Mouse (Mus musculus): ENCODE data around the gene Cubn. TPM values are rescaled to one million over a fixed set of nuclear protein-coding genes. Genes with fewer than 3 reads are reported as not detected.
A peak's percentile ranks its signal among the peaks of the same experiment; 100 is the strongest.

Gene Cubn
- polyA plus RNA-seq, 1 experiment from 2014 or later: 1.5 TPM

DNA sequence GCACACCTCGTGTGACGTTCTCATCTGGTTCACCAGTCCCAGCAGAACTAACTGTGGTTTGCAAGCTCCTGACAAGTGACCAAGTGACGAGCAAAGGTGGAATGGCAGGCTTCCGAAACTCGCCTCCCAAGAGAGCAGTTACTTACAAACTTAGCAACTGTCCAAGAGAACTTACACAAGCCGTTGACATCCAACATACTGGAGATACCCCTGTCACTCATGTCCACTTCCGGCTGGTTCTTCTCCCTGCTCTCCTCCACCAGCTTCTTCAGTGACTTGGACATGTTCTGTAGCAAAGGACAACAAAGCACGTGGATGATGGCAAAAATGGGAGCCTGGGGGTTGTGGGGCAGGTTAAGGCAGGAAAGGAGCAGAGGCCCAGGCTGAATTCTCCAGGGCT is 220.9 kb downstream of the Cubn start:
- 0 out of 2 replicates have a peak, but pooled peaks cover 3% of the 10 kb centered on the region for H3K4me1 ChIP-seq (ENCODE audit: insufficient read depth)
- peak overlapping the region; percentile 60 for H3K9ac ChIP-seq
- H3K4me3 ChIP-seq (ENCODE audit: low read depth, low read length): peak overlapping the region; percentile 51
- DNase-seq: peak; percentile 49
- no peaks in the 10 kb centered on the region for H3K27me3 ChIP-seq (ENCODE audit: insufficient read depth, low read length)
- no peak for TF ChIP-seq CTCF (IDR thresholded peaks at IDR 0.05; ENCODE audit: low read depth)
- peaks cover 3% of the 10 kb centered on the region; the same call in 1 of the 2 replicates for H3K36me3 ChIP-seq (ENCODE audit: insufficient read depth)
- WGBS: 19% methylated on average over 8 of the region's 8 CpGs
- H3K27ac ChIP-seq (ENCODE audit: low read depth): peak overlapping the region; percentile 63; the same call in 1 of the 2 replicates
- peak overlapping the region; percentile 82 for H3K4me2 ChIP-seq
- no peaks in the 10 kb centered on the region for H3K9me3 ChIP-seq (ENCODE audit: low read depth, low read length)
- peak; percentile 3; the same call in 1 of the 2 replicates for ATAC-seq (ENCODE audit: insufficient read depth)

- no peak overlapping the region for H3K27ac ChIP-seq (ENCODE audit: low read depth)
- H3K27me3 ChIP-seq (ENCODE audit: insufficient read depth, low read length): no peaks in the 10 kb centered on the region
- DNase-seq (no peak), ATAC-seq (ENCODE audit: insufficient read depth) (no peak)
- H3K4me1 ChIP-seq (ENCODE audit: insufficient read depth): 0 out of 2 replicates have a peak, but pooled peaks cover 3% of the 10 kb centered on the region
- no peak overlapping the region for H3K4me3 ChIP-seq (ENCODE audit: low read depth, low read length)
- TF ChIP-seq CTCF (IDR thresholded peaks at IDR 0.05; ENCODE audit: low read depth): no peak
- H3K36me3 ChIP-seq (ENCODE audit: insufficient read depth): peaks cover 8% of the 10 kb centered on the region; the same call in 1 of the 2 replicates
- no peak overlapping the region for H3K9ac ChIP-seq
- WGBS: 92% methylated on average over 4 of the region's 4 CpGs
- no peaks in the 10 kb centered on the region for H3K9me3 ChIP-seq (ENCODE audit: low read depth, low read length)
- no peak overlapping the region for H3K4me2 ChIP-seq
These were observed 222.8 kb downstream of the Cubn start for GRCm38 (mm10) chr2:13268681-13269293.

DNA sequence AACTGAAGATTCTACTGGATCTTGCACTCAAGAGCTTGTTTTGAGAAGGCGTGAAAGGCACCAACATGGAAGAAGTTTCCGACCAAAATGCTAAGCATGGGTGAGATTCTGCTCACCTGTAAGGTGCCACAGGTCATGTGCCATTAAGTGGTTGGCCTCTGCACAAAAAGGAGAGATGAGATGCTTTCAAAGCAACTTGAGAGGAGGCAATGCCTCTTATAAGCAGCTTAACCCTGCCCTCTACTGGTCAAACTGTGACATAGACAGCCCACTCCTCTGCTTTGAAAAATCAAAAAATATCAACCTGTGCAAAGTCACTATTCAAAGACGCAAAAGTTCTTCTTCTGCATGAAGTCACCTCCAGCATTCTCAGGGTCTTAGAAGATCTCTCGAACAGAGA is 226.7 kb downstream of the Cubn start:
- peak; percentile 82 for TF ChIP-seq CTCF (IDR thresholded peaks at IDR 0.05; ENCODE audit: low read depth)
- DNase-seq (peak; percentile 79), ATAC-seq (ENCODE audit: insufficient read depth) (peak; percentile 42; the same call in 1 of the 2 replicates)
- Histone ChIP-seq H3K36me3 (ENCODE audit: insufficient read depth) (peaks cover 9% of the 10 kb centered on the region; the same call in 1 of the 2 replicates), H3K4me1 (ENCODE audit: insufficient read depth) (no peaks in the 10 kb centered on the region), H3K4me2 (no peak overlapping the region), H3K9me3 (ENCODE audit: low read depth, low read length) (no peaks in the 10 kb centered on the region), H3K27ac (ENCODE audit: low read depth) (no peak overlapping the region), H3K9ac (no peak overlapping the region), H3K27me3 (ENCODE audit: insufficient read depth, low read length) (no peaks in the 10 kb centered on the region), H3K4me3 (ENCODE audit: low read depth, low read length) (no peak overlapping the region)
- WGBS: 45% methylated on average over 4 of the region's 4 CpGs

DNA sequence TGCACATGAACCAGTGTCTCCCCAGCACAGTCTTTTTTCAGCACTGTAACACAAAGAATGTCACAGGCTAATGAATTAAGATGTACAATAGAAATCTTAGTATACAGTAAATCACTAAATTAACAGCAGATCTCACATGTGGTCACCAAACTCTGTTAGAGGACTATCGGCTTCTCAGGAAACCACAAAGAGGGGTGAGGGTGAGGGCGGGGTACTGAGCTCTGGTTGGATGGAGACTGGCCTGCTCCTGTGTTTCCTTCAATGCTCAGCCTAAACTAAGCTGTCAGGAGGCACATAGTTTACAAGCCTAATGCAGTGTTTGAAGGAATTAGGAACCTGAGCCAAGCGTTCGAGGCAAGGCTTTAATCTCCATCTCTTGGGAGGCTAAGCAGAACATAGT is 228.5 kb downstream of the Cubn start:
- WGBS: 65% methylated on average over 4 of the region's 4 CpGs
- H3K9ac ChIP-seq: no peak overlapping the region
- no peak overlapping the region for H3K4me3 ChIP-seq (ENCODE audit: low read depth, low read length)
- H3K36me3 ChIP-seq (ENCODE audit: insufficient read depth): peaks cover 9% of the 10 kb centered on the region; the same call in 1 of the 2 replicates
- ATAC-seq (ENCODE audit: insufficient read depth): no peak
- H3K27me3 ChIP-seq (ENCODE audit: insufficient read depth, low read length): no peaks in the 10 kb centered on the region
- TF ChIP-seq CTCF (IDR thresholded peaks at IDR 0.05; ENCODE audit: low read depth): no peak
- DNase-seq: no peak
- no peaks in the 10 kb centered on the region for H3K4me1 ChIP-seq (ENCODE audit: insufficient read depth)
- no peak overlapping the region for H3K27ac ChIP-seq (ENCODE audit: low read depth)
- no peaks in the 10 kb centered on the region for H3K9me3 ChIP-seq (ENCODE audit: low read depth, low read length)
- no peak overlapping the region for H3K4me2 ChIP-seq

GRCm38 (mm10) chr2:13258606-13259005 is 233.0 kb downstream of the Cubn start:
- Histone ChIP-seq H3K4me2 (no peak overlapping the region), H3K27me3 (ENCODE audit: insufficient read depth, low read length) (no peaks in the 10 kb centered on the region), H3K9me3 (ENCODE audit: low read depth, low read length) (no peaks in the 10 kb centered on the region; the same call in 1 of the 2 replicates), H3K27ac (ENCODE audit: low read depth) (no peak overlapping the region), H3K36me3 (ENCODE audit: insufficient read depth) (peaks cover 11% of the 10 kb centered on the region), H3K4me3 (ENCODE audit: low read depth, low read length) (no peak overlapping the region), H3K4me1 (ENCODE audit: insufficient read depth) (no peaks in the 10 kb centered on the region), H3K9ac (no peak overlapping the region)
- no peak for DNase-seq
- no peak for ATAC-seq (ENCODE audit: insufficient read depth)
- 75% methylated on average over 2 of the region's 2 CpGs for WGBS
- no peak for TF ChIP-seq CTCF (IDR thresholded peaks at IDR 0.05; ENCODE audit: low read depth)

DNA sequence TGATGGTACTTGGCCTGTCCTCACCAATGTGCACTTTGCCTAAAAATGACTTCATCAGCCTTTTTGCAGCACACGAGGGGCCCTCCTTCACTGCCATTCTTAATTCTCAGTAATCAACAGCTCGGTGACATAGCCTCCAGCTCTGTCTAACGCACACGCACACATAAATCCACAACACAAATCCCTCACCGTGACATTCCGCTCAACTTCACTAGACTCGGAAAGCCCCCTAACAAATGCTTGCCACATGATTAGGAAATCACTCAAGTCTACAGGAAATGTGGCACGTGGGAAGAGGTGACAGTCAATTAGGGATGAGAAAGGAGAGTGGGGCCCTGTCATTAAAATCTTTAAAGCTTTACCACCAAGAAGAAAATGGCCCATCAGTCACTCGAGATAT is 250.9 kb downstream of the Cubn start:
- Histone ChIP-seq H3K9me3 (ENCODE audit: low read depth, low read length) (no peaks in the 10 kb centered on the region), H3K27me3 (ENCODE audit: insufficient read depth, low read length) (no peaks in the 10 kb centered on the region), H3K9ac (no peak overlapping the region), H3K36me3 (ENCODE audit: insufficient read depth) (peaks cover 7% of the 10 kb centered on the region; the same call in 1 of the 2 replicates), H3K4me1 (ENCODE audit: insufficient read depth) (no peaks in the 10 kb centered on the region), H3K27ac (ENCODE audit: low read depth) (no peak overlapping the region), H3K4me2 (no peak overlapping the region), H3K4me3 (ENCODE audit: low read depth, low read length) (no peak overlapping the region)
- DNase-seq (no peak), ATAC-seq (ENCODE audit: insufficient read depth) (no peak)
- no peak for TF ChIP-seq CTCF (IDR thresholded peaks at IDR 0.05; ENCODE audit: low read depth)
- WGBS: 56% methylated on average over 9 of the region's 9 CpGs

GRCm38 (mm10) chr2:13237140-13237901 is 254.3 kb downstream of the Cubn start:
- no peaks in the 10 kb centered on the region for H3K27me3 ChIP-seq (ENCODE audit: insufficient read depth, low read length)
- no peaks in the 10 kb centered on the region for H3K9me3 ChIP-seq (ENCODE audit: low read depth, low read length)
- H3K27ac ChIP-seq (ENCODE audit: low read depth): no peak overlapping the region
- DNase-seq: peak; percentile 87
- H3K4me3 ChIP-seq (ENCODE audit: low read depth, low read length): no peak overlapping the region
- H3K9ac ChIP-seq: no peak overlapping the region
- H3K4me2 ChIP-seq: no peak overlapping the region
- peak; percentile 81 for TF ChIP-seq CTCF (IDR thresholded peaks at IDR 0.05; ENCODE audit: low read depth)
- ATAC-seq (ENCODE audit: insufficient read depth): peak; percentile 65; the same call in 1 of the 2 replicates
- WGBS: 32% methylated on average over 8 of the region's 8 CpGs
- peaks cover 3% of the 10 kb centered on the region; the same call in 1 of the 2 replicates for H3K4me1 ChIP-seq (ENCODE audit: insufficient read depth)
- peaks cover 7% of the 10 kb centered on the region; the same call in 1 of the 2 replicates for H3K36me3 ChIP-seq (ENCODE audit: insufficient read depth)
